Mouse (Mus musculus) intestine, embryonic 14.5 days (tissue): Measurements from ENCODE around the gene Irf4. TPM values are rescaled to one million over a fixed set of nuclear protein-coding genes. Genes with fewer than 3 reads are reported as not detected.

ENCODE experiments used
- ATAC-seq: fragments of 200-750 bp; cut with Nextera tagmentation; replicated peaks from 2 replicates; pipeline ENCODE4 v1.8.0; 2017; ENCODE audit warnings: low read depth, moderate number of reproducible peaks, moderate TSS enrichment, moderate library complexity; ENCODE audit not compliant: low FRiP score, low TSS enrichment
- DNase-seq: peaks from one replicate; pipeline ENCODE4 v3.0.0-alpha.2; 2018; ENCODE audit warnings: low spot score
- H3K27ac ChIP-seq: fragments of 300-500 bp; sonication (generic); 2 replicates; pipeline ENCODE4 v1.5.1; 2014; ENCODE audit warnings: low read depth, mild to moderate bottlenecking, control low read depth
- H3K27me3 ChIP-seq: fragments of 300-500 bp; sonication (generic); replicated peaks from 2 replicates; pipeline ENCODE4 v1.6.1; 2014; ENCODE audit warnings: low read length, control low read depth; ENCODE audit not compliant: control insufficient read depth, insufficient read depth
- H3K36me3 ChIP-seq: fragments of 300-500 bp; sonication (generic); 2 replicates; pipeline ENCODE4 v1.6.1; 2014; ENCODE audit warnings: low read length, control low read depth; ENCODE audit not compliant: control insufficient read depth, insufficient read depth
- H3K4me1 ChIP-seq: fragments of 300-500 bp; sonication (generic); replicated peaks from 2 replicates; pipeline ENCODE4 v1.6.1; 2014; ENCODE audit warnings: low read length, control low read depth, mixed read lengths; ENCODE audit not compliant: control insufficient read depth, insufficient read depth
- H3K4me2 ChIP-seq: fragments of 300-500 bp; sonication (generic); 2 replicates; pipeline ENCODE4 v1.6.1; 2014; ENCODE audit warnings: low read length
- H3K4me3 ChIP-seq: fragments of 300-500 bp; sonication (generic); 2 replicates; pipeline ENCODE4 v1.5.1; 2014; ENCODE audit warnings: low read depth, low read length, control low read depth, mixed read lengths
- H3K9ac ChIP-seq: fragments of 300-500 bp; sonication (generic); 2 replicates; pipeline ENCODE4 v1.6.1; 2014; ENCODE audit warnings: mild to moderate bottlenecking, low read length
- H3K9me3 ChIP-seq: fragments of 300-500 bp; sonication (generic); 2 replicates; pipeline ENCODE4 v1.6.1; 2016; ENCODE audit warnings: low read length, control low read depth; ENCODE audit not compliant: control insufficient read depth
- WGBS: fragments of 180-500 bp; shearing (Covaris S2); extraction: QIAGEN DNeasy Blood & Tissue Kit; methylation state at CpG from one replicate; pipeline ENCODE4 v1.1.7; 2014; 5-methylcytosine and 5-hydroxymethylcytosine counted together
- polyA plus RNA-seq: library from polyadenylated mRNA; unstranded; fragments of >200 nt; fragmentation: Nextera tagmentation; extraction: Ambion mirVana; gene quantifications from 2 replicates; pipeline ENCODE4 v1.2.1, GENCODE M21; 2014

The Irf4 gene
- 0.04 and 0.07 TPM in 2 replicates for polyA plus RNA-seq

- H3K36me3 ChIP-seq = no peaks in the 10 kb centered on the region
- H3K9me3 ChIP-seq = no peaks in the 10 kb centered on the region
- H3K9ac ChIP-seq = no peak within 1 kb of the TSS
- peak within 1 kb of the TSS; percentile 60 for H3K4me2 ChIP-seq
- 0 out of 2 replicates have a peak, but pooled peaks cover 4% of the 10 kb centered on the region for H3K4me1 ChIP-seq
- DNase-seq (peak; percentile 65), ATAC-seq (peak; percentile 78)
- H3K4me3 ChIP-seq = peak within 1 kb of the TSS; percentile 36
- no peak within 1 kb of the TSS for H3K27ac ChIP-seq
- under 1% methylated on average over 21 of the region's 21 CpGs for WGBS
- peaks cover 61% of the 10 kb centered on the region for H3K27me3 ChIP-seq
These were observed at the start of gene Irf4 for GRCm38 (mm10) chr13:30749021-30749556. Gene Irf4 (plus strand): TSS chr13:30749226.

- 92% methylated on average over 5 of the region's 5 CpGs for WGBS
- H3K27me3 ChIP-seq = no peaks in the 10 kb centered on the region
- H3K36me3 ChIP-seq = peaks cover 3% of the 10 kb centered on the region; the same call in 1 of the 2 replicates
- no peak overlapping the region for H3K4me3 ChIP-seq
- DNase-seq = no peak
- no peak overlapping the region for H3K27ac ChIP-seq
- no peak overlapping the region for H3K4me2 ChIP-seq
- ATAC-seq = no peak
- H3K4me1 ChIP-seq = no peaks in the 10 kb centered on the region
- no peak overlapping the region for H3K9ac ChIP-seq
- H3K9me3 ChIP-seq = no peaks in the 10 kb centered on the region
These were observed 46.3 kb upstream of the Irf4 start for GRCm38 (mm10) chr13:30702695-30703094.

- Histone ChIP-seq H3K27me3 (no peaks in the 10 kb centered on the region), H3K4me1 (no peaks in the 10 kb centered on the region), H3K4me2 (no peak overlapping the region), H3K36me3 (peaks cover 11% of the 10 kb centered on the region; the same call in 1 of the 2 replicates), H3K9ac (no peak overlapping the region), H3K27ac (no peak overlapping the region), H3K9me3 (no peaks in the 10 kb centered on the region), H3K4me3 (no peak overlapping the region)
- 89% methylated on average over 8 of the region's 8 CpGs for WGBS
- ATAC-seq (no peak), DNase-seq (no peak)
These were observed 44.6 kb upstream of the Irf4 start for GRCm38 (mm10) chr13:30704246-30705095.

- Histone ChIP-seq H3K4me2 (no peak overlapping the region), H3K36me3 (peaks cover 16% of the 10 kb centered on the region; the same call in 1 of the 2 replicates), H3K4me1 (no peaks in the 10 kb centered on the region), H3K27ac (no peak overlapping the region), H3K4me3 (no peak overlapping the region), H3K9ac (no peak overlapping the region), H3K9me3 (no peaks in the 10 kb centered on the region), H3K27me3 (no peaks in the 10 kb centered on the region)
- DNase-seq = no peak
- 67% methylated on average over 2 of the region's 2 CpGs for WGBS
- ATAC-seq = no peak
These were observed 38.0 kb upstream of the Irf4 start for GRCm38 (mm10) chr13:30711066-30711465.

- H3K4me2 ChIP-seq = no peak overlapping the region
- H3K9ac ChIP-seq = no peak overlapping the region
- DNase-seq (no peak), ATAC-seq (no peak)
- peaks cover 13% of the 10 kb centered on the region; the same call in 1 of the 2 replicates for H3K36me3 ChIP-seq
- 93% methylated on average over 3 of the region's 3 CpGs for WGBS
- H3K27ac ChIP-seq = no peak overlapping the region
- H3K27me3 ChIP-seq = no peaks in the 10 kb centered on the region
- no peaks in the 10 kb centered on the region for H3K9me3 ChIP-seq
- no peak overlapping the region for H3K4me3 ChIP-seq
- no peaks in the 10 kb centered on the region for H3K4me1 ChIP-seq
These were observed 37.3 kb upstream of the Irf4 start for GRCm38 (mm10) chr13:30711711-30712110.

GRCm38 (mm10) chr13:30712280-30712679 is 36.7 kb upstream of the Irf4 start:
- Histone ChIP-seq H3K4me2 (no peak overlapping the region), H3K27ac (no peak overlapping the region), H3K4me1 (no peaks in the 10 kb centered on the region), H3K36me3 (peaks cover 13% of the 10 kb centered on the region; the same call in 1 of the 2 replicates), H3K4me3 (no peak overlapping the region), H3K27me3 (no peaks in the 10 kb centered on the region), H3K9ac (no peak overlapping the region), H3K9me3 (no peaks in the 10 kb centered on the region)
- ATAC-seq (no peak), DNase-seq (no peak)
- WGBS = 74% methylated on average over 6 of the region's 6 CpGs

- Histone ChIP-seq H3K4me2 (no peak overlapping the region), H3K4me1 (no peaks in the 10 kb centered on the region), H3K9ac (no peak overlapping the region), H3K9me3 (no peaks in the 10 kb centered on the region), H3K4me3 (no peak overlapping the region), H3K27ac (no peak overlapping the region), H3K27me3 (no peaks in the 10 kb centered on the region), H3K36me3 (peaks cover 12% of the 10 kb centered on the region; the same call in 1 of the 2 replicates)
- DNase-seq (no peak), ATAC-seq (no peak)
- 64% methylated on average over 3 of the region's 3 CpGs for WGBS
These were observed 35.4 kb upstream of the Irf4 start for GRCm38 (mm10) chr13:30713621-30714020.

GRCm38 (mm10) chr13:30714552-30714951 is 34.5 kb upstream of the Irf4 start:
- Histone ChIP-seq H3K4me1 (no peaks in the 10 kb centered on the region), H3K27me3 (no peaks in the 10 kb centered on the region), H3K9me3 (no peaks in the 10 kb centered on the region), H3K27ac (no peak overlapping the region), H3K9ac (no peak overlapping the region), H3K36me3 (0 out of 2 replicates have a peak, but pooled peaks cover 5% of the 10 kb centered on the region), H3K4me3 (no peak overlapping the region), H3K4me2 (no peak overlapping the region)
- no peak for DNase-seq
- WGBS = 80% methylated on average over 6 of the region's 6 CpGs
- no peak for ATAC-seq
